Mouse (Mus musculus) brain, embryonic 14.5 days (tissue): ENCODE measurements around the gene Pitpnm3.

Experiments
- CTCF ChIP-seq: fragments of 200-500 bp; IDR thresholded peaks from 2 replicates; pipeline ENCODE4 v1.5.1; 2012; ENCODE audit warnings: inconsistent platforms, mild to moderate bottlenecking, moderate library complexity, borderline replicate concordance; ENCODE audit not compliant: insufficient read depth, insufficient read length; ENCODE audit errors: extremely low read depth
- POLR2A ChIP-seq: fragments of 200-500 bp; IDR thresholded peaks from 2 replicates; pipeline ENCODE4 v1.6.1; 2012; ENCODE audit warnings: mild to moderate bottlenecking, inconsistent platforms, borderline replicate concordance; ENCODE audit not compliant: poor library complexity, insufficient read depth, insufficient read length, severe bottlenecking; ENCODE audit errors: extremely low read depth

DNA sequence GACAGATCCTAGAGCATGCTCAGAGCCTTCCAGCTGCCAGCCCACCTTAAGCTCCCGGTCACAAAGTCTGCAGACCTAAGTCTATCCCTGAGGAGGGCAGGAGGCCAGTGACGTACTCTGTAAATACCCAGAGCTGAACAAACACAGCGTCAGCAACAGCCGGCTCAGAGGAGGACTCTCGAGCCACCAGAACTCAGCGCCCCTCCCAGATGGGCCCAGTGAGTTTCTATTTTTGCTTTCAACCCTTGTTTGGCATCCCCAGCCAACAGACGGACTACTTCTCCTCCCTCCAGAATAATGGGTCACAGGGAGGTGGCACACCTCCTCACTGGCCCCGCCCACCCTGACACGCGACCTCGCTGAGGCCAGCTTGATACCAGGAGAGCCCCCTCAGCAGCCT is 5.6 kb downstream of the Pitpnm3 start:
- TF ChIP-seq POLR2A (no peak), CTCF (no peak)
